7 mouse cellular contexts compared by ENCODE assay signal in genomic region chr13:9467216-9467615, GRCm38 (mm10).
DNase-seq lines count a peak whose midpoint lies in the region; ATAC-seq lines count a peak whose summit lies in the region.

No protein-coding gene starts in this region.

- H3K4me1 ChIP-seq in forebrain, embryonic 11.5 days (replicated peaks; ENCODE audit: control insufficient read depth, insufficient read depth, low read length): no peaks in the 10 kb centered on the region
- H3K4me1 ChIP-seq in liver, embryonic 13.5 days (replicated peaks): no peaks in the 10 kb centered on the region

- H3K4me3 ChIP-seq in forebrain, embryonic 11.5 days (ENCODE audit: low read depth, low read length): no peak overlapping the region
- H3K4me3 ChIP-seq in liver, embryonic 13.5 days (replicated peaks): no peak overlapping the region

- DNase-seq in A20 (ENCODE audit: low read depth, low spot score): peak; percentile 53
- peak; percentile 80 for DNase-seq in brain, adult 2 months (ENCODE audit: low read depth, low spot score)
- peak; percentile 55 for DNase-seq in forebrain, embryonic 11.5 days (ENCODE audit: low spot score)
- peak; percentile 41 to 49 for DNase-seq in kidney, adult 8-10 months
- peak; percentile 20 for DNase-seq in liver, embryonic 13.5 days
- DNase-seq in retina, postnatal 7 days (ENCODE audit: low read depth, low spot score): peak; percentile 48

- H3K27me3 ChIP-seq in forebrain, embryonic 11.5 days (ENCODE audit: control insufficient read depth, insufficient read depth, low read length): no peaks in the 10 kb centered on the region
- H3K27me3 ChIP-seq in liver, embryonic 13.5 days: no peaks in the 10 kb centered on the region

- no peak overlapping the region for H3K4me2 ChIP-seq in forebrain, embryonic 11.5 days (ENCODE audit: low read depth, low read length, severe bottlenecking)
- H3K4me2 ChIP-seq in liver, embryonic 13.5 days: no peak overlapping the region

- ATAC-seq in CD4-positive, CD25-positive, alpha-beta regulatory T cell, adult 4 months: peak; percentile 83
- no peak; the same call in 1 of the 2 replicates for ATAC-seq in forebrain, embryonic 11.5 days (replicated peaks; ENCODE audit: low FRiP score)
- ATAC-seq in liver, embryonic 13.5 days (ENCODE audit: low read depth): no peak

- no peak overlapping the region for H3K27ac ChIP-seq in forebrain, embryonic 11.5 days (ENCODE audit: low read depth, low read length)
- H3K27ac ChIP-seq in liver, embryonic 13.5 days: no peak overlapping the region

- no peaks in the 10 kb centered on the region for H3K36me3 ChIP-seq in forebrain, embryonic 11.5 days (ENCODE audit: control insufficient read depth, insufficient read depth, low read length)
- no peaks in the 10 kb centered on the region for H3K36me3 ChIP-seq in liver, embryonic 13.5 days

- H3K9ac ChIP-seq in forebrain, embryonic 11.5 days (ENCODE audit: low read length): no peak overlapping the region
- no peak overlapping the region for H3K9ac ChIP-seq in liver, embryonic 13.5 days

- WGBS in forebrain, embryonic 11.5 days: 22% methylated on average over 1 of the region's 1 CpGs
- WGBS in liver, embryonic 13.5 days (ENCODE audit: insufficient replicate concordance): 0% methylated on average over 1 of the region's 1 CpGs

- H3K9me3 ChIP-seq in forebrain, embryonic 11.5 days (ENCODE audit: control insufficient read depth, low read length): no peaks in the 10 kb centered on the region
- no peaks in the 10 kb centered on the region for H3K9me3 ChIP-seq in liver, embryonic 13.5 days (replicated peaks)

Comparison
In these comparisons a context has a peak if more than half of its experiments do, and no peak if none do; other contexts are left out.
1. DNase-seq: peak in every context shown above with its lines; median percentile 80 in brain, adult 2 months; 55 in forebrain, embryonic 11.5 days; 53 in A20; 48 in retina, postnatal 7 days; 45 in kidney, adult 8-10 months; 20 in liver, embryonic 13.5 days.